Mouse (Mus musculus): ENCODE measurements around the gene AB124611.

GRCm38 (mm10) chr9:21593122-21593721 lies 67.2 kb downstream of the AB124611 start:
- TF ChIP-seq CTCF (IDR thresholded peaks at IDR 0.05; ENCODE audit: low read depth) (0 out of 2 replicates have a peak, but pooled peaks have one; percentile 7), EP300 (IDR thresholded peaks at IDR 0.05; ENCODE audit: low read depth) (no peak)
